Mouse (Mus musculus): Measurements from ENCODE around the gene Ddah2.

DNA sequence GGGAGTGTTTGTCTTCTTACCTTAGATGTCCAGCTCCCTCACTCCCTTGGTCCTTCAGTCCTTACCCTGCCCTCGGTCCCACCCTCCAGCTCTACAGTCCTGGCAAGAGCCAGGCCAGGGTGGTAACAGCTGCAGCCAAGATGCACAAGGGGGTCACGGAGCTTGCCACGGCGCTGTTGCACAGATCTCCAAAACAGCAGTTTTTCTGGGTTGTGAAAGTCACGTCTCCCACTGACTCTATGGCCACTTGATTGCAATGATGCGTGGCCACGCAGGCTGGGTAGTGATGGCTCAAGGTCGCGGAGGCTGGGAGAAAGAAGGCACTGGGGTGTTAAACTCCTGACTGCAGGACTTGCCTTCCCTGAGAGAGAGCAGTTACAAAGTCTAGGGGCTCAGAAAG, 12.6 kb downstream of the Ddah2 start:
- TF ChIP-seq CTCF (IDR thresholded peaks at IDR 0.05; ENCODE audit: borderline replicate concordance, insufficient read depth, low read length) (no peak), POLR2A (IDR thresholded peaks at IDR 0.05; ENCODE audit: low read depth, low read length) (no peak)

Measured in embryonic fibroblast, embryonic 13.5 days (primary cell).